Mouse (Mus musculus) heart, embryonic 13.5 days (tissue): Measurements from ENCODE around the gene Zfp467. TPM values are rescaled to one million over a fixed set of nuclear protein-coding genes. Genes with fewer than 3 reads are reported as not detected.

Source experiments
- microRNA-seq: library from miRNA; unstranded; fragments of <30 nt; microRNA quantifications from one replicate; pipeline ENCODE4, GENCODE M21; 2016
- polyA plus RNA-seq: library from polyadenylated mRNA; unstranded; fragments of >200 nt; fragmentation: Nextera tagmentation; extraction: Ambion mirVana; gene quantifications from 2 replicates; pipeline ENCODE4 v1.2.1, GENCODE M21; 2015

Gene Zfp467
- polyA plus RNA-seq, 1 experiment from 2014 or later: 16.1 TPM

Small RNA genes within 50 kb of the gene (microRNA-seq; reads per million reads assigned to microRNA genes)
- gene Gm24325: not detected

Other genes starting within 250 kb of the Zfp467 start
- 15.4 and 17.8 TPM in 2 replicates for gene Krba1, start 50.2 kb downstream of the Zfp467 start, polyA plus RNA-seq
- gene Sspo, start 2.4 kb upstream of the Zfp467 start, polyA plus RNA-seq: 0.22 and 0.27 TPM in 2 replicates
- gene Atp6v0e2, start 91.8 kb upstream of the Zfp467 start, polyA plus RNA-seq: 18.2 and 22.7 TPM in 2 replicates
- gene Lrrc61, start 109.0 kb upstream of the Zfp467 start, polyA plus RNA-seq: 7.2 and 7.6 TPM in 2 replicates
- 29.7 and 35.8 TPM in 2 replicates for gene Rarres2, start 127.0 kb upstream of the Zfp467 start, polyA plus RNA-seq
- gene Gm45021, start 143.8 kb upstream of the Zfp467 start, polyA plus RNA-seq: 0.86 TPM in 1 of 2 replicates, not detected in the other
- 22.5 and 24.6 TPM in 2 replicates for gene Repin1, start 148.1 kb upstream of the Zfp467 start, polyA plus RNA-seq
- not detected in 2 replicates for gene Gm44965, start 148.1 kb upstream of the Zfp467 start, polyA plus RNA-seq
- 4.8 and 5.5 TPM in 2 replicates for gene Zfp775, start 156.2 kb upstream of the Zfp467 start, polyA plus RNA-seq
- 1.2 TPM in 2 replicates for gene AI854703, start 180.9 kb upstream of the Zfp467 start, polyA plus RNA-seq
- gene Gimap8, start 201.4 kb upstream of the Zfp467 start, polyA plus RNA-seq: 1.1 and 1.2 TPM in 2 replicates
- gene Gimap9, start 230.3 kb upstream of the Zfp467 start, polyA plus RNA-seq: 7.5 and 8.7 TPM in 2 replicates
- 18.4 and 19.1 TPM in 2 replicates for gene Gimap4, start 238.7 kb upstream of the Zfp467 start, polyA plus RNA-seq